Mouse (Mus musculus) midbrain, embryonic 13.5 days (tissue): ENCODE data around the gene Olr1. TPM values are rescaled to one million over a fixed set of nuclear protein-coding genes. Genes with fewer than 3 reads are reported as not detected.
A peak's percentile ranks its signal among the peaks of the same experiment; 100 is the strongest.

Experiments
- ATAC-seq: fragments of 200-750 bp; cut with Nextera tagmentation; 2 replicates; pipeline ENCODE4 v1.8.0; 2017; ENCODE audit warnings: mild to moderate bottlenecking, moderate TSS enrichment, moderate library complexity
- H3K27ac ChIP-seq: fragments of 300-500 bp; sonication (generic); 2 replicates; pipeline ENCODE4 v1.5.1; 2015; ENCODE audit warnings: inconsistent platforms, mild to moderate bottlenecking, moderate library complexity
- H3K27me3 ChIP-seq: fragments of 300-500 bp; sonication (generic); 2 replicates; pipeline ENCODE4 v1.6.1; 2015; ENCODE audit warnings: mild to moderate bottlenecking, inconsistent platforms
- H3K36me3 ChIP-seq: fragments of 300-500 bp; sonication (generic); 2 replicates; pipeline ENCODE4 v1.6.1; 2015; ENCODE audit warnings: mild to moderate bottlenecking, inconsistent platforms
- H3K4me1 ChIP-seq: fragments of 300-500 bp; sonication (generic); replicated peaks from 2 replicates; pipeline ENCODE4 v1.6.1; 2015; ENCODE audit warnings: inconsistent platforms
- H3K4me2 ChIP-seq: fragments of 300-500 bp; sonication (generic); replicated peaks from 2 replicates; pipeline ENCODE4 v1.6.1; 2015; ENCODE audit warnings: moderate library complexity, mild to moderate bottlenecking, inconsistent platforms
- H3K4me3 ChIP-seq: fragments of 300-500 bp; sonication (generic); replicated peaks from 2 replicates; pipeline ENCODE4 v1.5.1; 2015; ENCODE audit warnings: mild to moderate bottlenecking, inconsistent platforms
- H3K9ac ChIP-seq: fragments of 300-500 bp; sonication (generic); replicated peaks from 2 replicates; pipeline ENCODE4 v1.6.1; 2015; ENCODE audit warnings: mild to moderate bottlenecking, inconsistent platforms
- H3K9me3 ChIP-seq: fragments of 300-500 bp; sonication (generic); 2 replicates; pipeline ENCODE4 v1.6.1; 2016; ENCODE audit warnings: mild to moderate bottlenecking, inconsistent platforms
- WGBS: fragments of 180-500 bp; shearing (Covaris S2); methylation state at CpG from one replicate; pipeline ENCODE4 v1.1.7; 2015; 5-methylcytosine and 5-hydroxymethylcytosine counted together
- polyA plus RNA-seq: library from polyadenylated mRNA; unstranded; fragments of >200 nt; fragmentation: Nextera tagmentation; extraction: Ambion mirVana; gene quantifications from 2 replicates; pipeline ENCODE4 v1.2.1, GENCODE M21; 2015

Olr1 gene
- polyA plus RNA-seq, 1 experiment from 2014 or later, result not detected

GRCm38 (mm10) chr6:129532556-129532941, 25.6 kb upstream of the Olr1 start:
- no peaks in the 10 kb centered on the region for H3K27me3 ChIP-seq
- H3K4me3 ChIP-seq, result peak overlapping the region; percentile 88
- peaks cover 4% of the 10 kb centered on the region for H3K36me3 ChIP-seq
- peak overlapping the region; percentile 88 for H3K27ac ChIP-seq
- peak overlapping the region; percentile 92 for H3K9ac ChIP-seq
- H3K4me1 ChIP-seq, result peaks cover 37% of the 10 kb centered on the region
- WGBS, result 32% methylated on average over 7 of the region's 7 CpGs
- peak overlapping the region; percentile 71 for H3K4me2 ChIP-seq
- no peaks in the 10 kb centered on the region for H3K9me3 ChIP-seq
- ATAC-seq, result peak; percentile 43

GRCm38 (mm10) chr6:129530261-129530660, 23.3 kb upstream of the Olr1 start:
- H3K4me2 ChIP-seq, result no peak overlapping the region
- no peaks in the 10 kb centered on the region for H3K27me3 ChIP-seq
- no peaks in the 10 kb centered on the region for H3K36me3 ChIP-seq

GRCm38 (mm10) chr6:129529605-129530004, 22.6 kb upstream of the Olr1 start:
- no peak for ATAC-seq
- Histone ChIP-seq H3K4me3 (no peak overlapping the region), H3K36me3 (no peaks in the 10 kb centered on the region), H3K9me3 (no peaks in the 10 kb centered on the region), H3K27ac (no peak overlapping the region), H3K4me1 (peaks cover 10% of the 10 kb centered on the region), H3K27me3 (no peaks in the 10 kb centered on the region), H3K4me2 (no peak overlapping the region), H3K9ac (no peak overlapping the region)
- 86% methylated on average over 1 of the region's 1 CpGs for WGBS

More at GRCm38 (mm10) chr6:129530261-129530660, 23.3 kb upstream of the Olr1 start:
- H3K9ac ChIP-seq, result no peak overlapping the region
- H3K27ac ChIP-seq, result no peak overlapping the region
- ATAC-seq, result no peak
- peaks cover 17% of the 10 kb centered on the region for H3K4me1 ChIP-seq
- no peaks in the 10 kb centered on the region for H3K9me3 ChIP-seq
- no peak overlapping the region for H3K4me3 ChIP-seq

- Histone ChIP-seq H3K4me1 (peaks cover 3% of the 10 kb centered on the region), H3K27me3 (no peaks in the 10 kb centered on the region), H3K9me3 (no peaks in the 10 kb centered on the region), H3K4me3 (no peak overlapping the region), H3K36me3 (no peaks in the 10 kb centered on the region), H3K4me2 (no peak overlapping the region), H3K27ac (no peak overlapping the region), H3K9ac (no peak overlapping the region)
- WGBS, result 92% methylated on average over 2 of the region's 2 CpGs
- ATAC-seq, result no peak
Measured at GRCm38 (mm10) chr6:129527416-129527815, 20.5 kb upstream of the Olr1 start.

- Histone ChIP-seq H3K27me3 (no peaks in the 10 kb centered on the region), H3K4me1 (no peaks in the 10 kb centered on the region), H3K4me3 (no peak overlapping the region), H3K36me3 (no peaks in the 10 kb centered on the region), H3K4me2 (no peak overlapping the region), H3K27ac (no peak overlapping the region), H3K9me3 (no peaks in the 10 kb centered on the region), H3K9ac (no peak overlapping the region)
- no peak for ATAC-seq
Measured at GRCm38 (mm10) chr6:129526069-129526468, 19.1 kb upstream of the Olr1 start.

- H3K27ac ChIP-seq, result no peak overlapping the region
- no peaks in the 10 kb centered on the region for H3K4me1 ChIP-seq
- no peaks in the 10 kb centered on the region for H3K27me3 ChIP-seq
- no peak overlapping the region for H3K4me2 ChIP-seq
- no peak overlapping the region for H3K4me3 ChIP-seq
- H3K9me3 ChIP-seq, result no peaks in the 10 kb centered on the region
- no peaks in the 10 kb centered on the region for H3K36me3 ChIP-seq
- H3K9ac ChIP-seq, result no peak overlapping the region
- ATAC-seq, result peak; percentile 90
- 50% methylated on average over 2 of the region's 2 CpGs for WGBS
Measured at GRCm38 (mm10) chr6:129517752-129518408, 10.9 kb upstream of the Olr1 start.

GRCm38 (mm10) chr6:129516388-129516787, 9.4 kb upstream of the Olr1 start:
- 93% methylated on average over 10 of the region's 10 CpGs for WGBS
- ATAC-seq, result no peak
- no peak overlapping the region for H3K4me3 ChIP-seq
- no peaks in the 10 kb centered on the region for H3K9me3 ChIP-seq
- H3K4me1 ChIP-seq, result no peaks in the 10 kb centered on the region
- no peak overlapping the region for H3K9ac ChIP-seq
- no peaks in the 10 kb centered on the region for H3K36me3 ChIP-seq
- H3K27me3 ChIP-seq, result no peaks in the 10 kb centered on the region
- no peak overlapping the region for H3K4me2 ChIP-seq
- no peak overlapping the region for H3K27ac ChIP-seq

- no peak overlapping the region for H3K4me3 ChIP-seq
- no peaks in the 10 kb centered on the region for H3K27me3 ChIP-seq
- no peak for ATAC-seq
- H3K4me1 ChIP-seq, result no peaks in the 10 kb centered on the region
- H3K9ac ChIP-seq, result no peak overlapping the region
- WGBS, result 92% methylated on average over 3 of the region's 3 CpGs
- H3K4me2 ChIP-seq, result no peak overlapping the region
- H3K27ac ChIP-seq, result no peak overlapping the region
- H3K9me3 ChIP-seq, result no peaks in the 10 kb centered on the region
- H3K36me3 ChIP-seq, result no peaks in the 10 kb centered on the region
Measured at GRCm38 (mm10) chr6:129515068-129515467, 8.1 kb upstream of the Olr1 start.

- Histone ChIP-seq H3K4me1 (no peaks in the 10 kb centered on the region), H3K27ac (no peak overlapping the region), H3K9ac (no peak overlapping the region), H3K4me3 (no peak overlapping the region), H3K27me3 (no peaks in the 10 kb centered on the region), H3K9me3 (no peaks in the 10 kb centered on the region), H3K36me3 (no peaks in the 10 kb centered on the region), H3K4me2 (no peak overlapping the region)
- ATAC-seq, result no peak
- 81% methylated on average over 2 of the region's 2 CpGs for WGBS
Measured at GRCm38 (mm10) chr6:129514376-129514775, 7.4 kb upstream of the Olr1 start.

GRCm38 (mm10) chr6:129513409-129513808, 6.4 kb upstream of the Olr1 start:
- Histone ChIP-seq H3K4me2 (no peak overlapping the region), H3K27ac (no peak overlapping the region), H3K4me1 (no peaks in the 10 kb centered on the region), H3K9me3 (no peaks in the 10 kb centered on the region), H3K36me3 (no peaks in the 10 kb centered on the region), H3K9ac (no peak overlapping the region), H3K27me3 (no peaks in the 10 kb centered on the region), H3K4me3 (no peak overlapping the region)
- no peak for ATAC-seq
- 75% methylated on average over 1 of the region's 1 CpGs for WGBS

GRCm38 (mm10) chr6:129512868-129513267, 5.9 kb upstream of the Olr1 start:
- 84% methylated on average over 8 of the region's 8 CpGs for WGBS
- H3K4me3 ChIP-seq, result no peak overlapping the region
- no peak for ATAC-seq
- no peak overlapping the region for H3K27ac ChIP-seq
- H3K9ac ChIP-seq, result no peak overlapping the region
- H3K27me3 ChIP-seq, result no peaks in the 10 kb centered on the region
- no peak overlapping the region for H3K4me2 ChIP-seq
- no peaks in the 10 kb centered on the region for H3K9me3 ChIP-seq
- H3K4me1 ChIP-seq, result no peaks in the 10 kb centered on the region
- H3K36me3 ChIP-seq, result no peaks in the 10 kb centered on the region

- Histone ChIP-seq H3K9ac (no peak within 1 kb of the TSS), H3K27ac (no peak within 1 kb of the TSS), H3K4me2 (no peak within 1 kb of the TSS), H3K9me3 (no peaks in the 10 kb centered on the region), H3K4me3 (no peak within 1 kb of the TSS), H3K36me3 (no peaks in the 10 kb centered on the region), H3K27me3 (no peaks in the 10 kb centered on the region), H3K4me1 (no peaks in the 10 kb centered on the region)
- no peak for ATAC-seq
- WGBS, result 83% methylated on average over 3 of the region's 3 CpGs
Measured at GRCm38 (mm10) chr6:129512367-129512766, 5.4 kb upstream of the Olr1 start, which contains the start of gene Tmem52b. Gene Tmem52b (plus strand): TSS chr6:129512555.
